Mouse (Mus musculus): ENCODE results near the gene Tmem115. TPM values are rescaled to one million over a fixed set of nuclear protein-coding genes. Genes with fewer than 3 reads are reported as not detected.

The Tmem115 gene
- polyA plus RNA-seq, 1 experiment from 2014 or later, result 44.4 TPM

- DNase-seq (ENCODE audit: low spot score) (no peak), ATAC-seq (no peak)
- Histone ChIP-seq H3K4me3 (ENCODE audit: low read depth, low read length) (no peak overlapping the region), H3K4me1 (ENCODE audit: control insufficient read depth, insufficient read depth, low read length) (peaks cover 23% of the 10 kb centered on the region), H3K36me3 (ENCODE audit: control insufficient read depth, insufficient read depth, low read length) (peaks cover 19% of the 10 kb centered on the region), H3K27me3 (replicated peaks; ENCODE audit: control insufficient read depth, insufficient read depth, low read length) (no peaks in the 10 kb centered on the region), H3K9ac (ENCODE audit: low read length) (no peak overlapping the region), H3K27ac (ENCODE audit: low read depth, low read length) (no peak overlapping the region), H3K9me3 (replicated peaks; ENCODE audit: control insufficient read depth, low read length) (no peaks in the 10 kb centered on the region), H3K4me2 (ENCODE audit: low read length) (no peak overlapping the region)
- 93% methylated on average over 12 of the region's 12 CpGs for WGBS
These were observed 11.0 kb downstream of the Tmem115 start for GRCm38 (mm10) chr9:107544729-107545128.

GRCm38 (mm10) chr9:107545199-107545598, 11.5 kb downstream of the Tmem115 start:
- ATAC-seq (no peak), DNase-seq (ENCODE audit: low spot score) (no peak)
- H3K4me2 ChIP-seq (ENCODE audit: low read length), result no peak overlapping the region
- no peaks in the 10 kb centered on the region; the same call in 1 of the 2 replicates for H3K27me3 ChIP-seq (replicated peaks; ENCODE audit: control insufficient read depth, insufficient read depth, low read length)
- no peak overlapping the region for H3K27ac ChIP-seq (ENCODE audit: low read depth, low read length)
- no peak overlapping the region for H3K4me3 ChIP-seq (ENCODE audit: low read depth, low read length)
- no peak overlapping the region for H3K9ac ChIP-seq (ENCODE audit: low read length)
- peaks cover 15% of the 10 kb centered on the region for H3K36me3 ChIP-seq (ENCODE audit: control insufficient read depth, insufficient read depth, low read length)
- peaks cover 23% of the 10 kb centered on the region for H3K4me1 ChIP-seq (ENCODE audit: control insufficient read depth, insufficient read depth, low read length)
- no peaks in the 10 kb centered on the region for H3K9me3 ChIP-seq (replicated peaks; ENCODE audit: control insufficient read depth, low read length)
- WGBS, result 86% methylated on average over 10 of the region's 10 CpGs

- WGBS, result 7% methylated on average over 3 of the region's 3 CpGs
- ATAC-seq, result no peak
These were observed 11.9 kb downstream of the Tmem115 start for GRCm38 (mm10) chr9:107545602-107546001.

DNA sequence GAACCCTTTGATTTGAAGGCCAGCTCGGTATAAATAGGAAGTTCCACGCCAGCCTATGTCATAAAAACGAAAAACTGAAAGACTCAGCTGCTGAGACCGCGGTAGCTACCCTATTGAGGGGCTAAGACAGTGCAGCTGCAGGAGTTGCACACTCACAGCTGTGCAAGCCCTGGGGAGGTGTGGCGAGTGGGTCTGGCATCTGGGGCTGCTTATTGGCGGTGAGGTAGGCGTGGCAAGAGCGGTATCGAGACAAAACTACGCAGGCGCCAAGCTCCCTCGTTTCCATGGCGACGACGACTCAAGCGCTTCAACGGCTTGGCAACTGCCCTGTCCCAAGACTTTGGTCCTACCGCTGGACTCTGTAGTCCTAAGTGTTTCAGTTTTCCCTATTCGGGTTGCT, 13.3 kb downstream of the Tmem115 start, which contains the start of gene Zmynd10:
Gene Zmynd10, plus strand, starts transcription at position 273 of the 400 bp plus-strand sequence.
- Histone ChIP-seq H3K27ac (ENCODE audit: low read depth, low read length) (peak within 1 kb of the TSS; percentile 44; the same call in 1 of the 2 replicates), H3K4me2 (ENCODE audit: low read length) (peak within 1 kb of the TSS; percentile 44), H3K4me1 (ENCODE audit: control insufficient read depth, insufficient read depth, low read length) (peaks cover 25% of the 10 kb centered on the region), H3K9ac (ENCODE audit: low read length) (peak within 1 kb of the TSS; percentile 33; the same call in 1 of the 2 replicates), H3K36me3 (ENCODE audit: control insufficient read depth, insufficient read depth, low read length) (peaks cover 12% of the 10 kb centered on the region), H3K27me3 (replicated peaks; ENCODE audit: control insufficient read depth, insufficient read depth, low read length) (peaks cover 18% of the 10 kb centered on the region), H3K4me3 (ENCODE audit: low read depth, low read length) (peak within 1 kb of the TSS; percentile 4; the same call in 1 of the 2 replicates), H3K9me3 (replicated peaks; ENCODE audit: control insufficient read depth, low read length) (no peaks in the 10 kb centered on the region)
- peak; percentile 95 for DNase-seq (ENCODE audit: low spot score)
- WGBS, result 3% methylated on average over 20 of the region's 20 CpGs
- peak; percentile 63 for ATAC-seq

More at GRCm38 (mm10) chr9:107545602-107546001, 11.9 kb downstream of the Tmem115 start:
- Histone ChIP-seq H3K9me3 (replicated peaks; ENCODE audit: control insufficient read depth, low read length) (no peaks in the 10 kb centered on the region), H3K27ac (ENCODE audit: low read depth, low read length) (no peak overlapping the region; the same call in 1 of the 2 replicates), H3K4me3 (ENCODE audit: low read depth, low read length) (no peak overlapping the region), H3K4me1 (ENCODE audit: control insufficient read depth, insufficient read depth, low read length) (peaks cover 23% of the 10 kb centered on the region), H3K4me2 (ENCODE audit: low read length) (no peak overlapping the region), H3K36me3 (ENCODE audit: control insufficient read depth, insufficient read depth, low read length) (peaks cover 12% of the 10 kb centered on the region), H3K9ac (ENCODE audit: low read length) (no peak overlapping the region), H3K27me3 (replicated peaks; ENCODE audit: control insufficient read depth, insufficient read depth, low read length) (peaks cover 4% of the 10 kb centered on the region; the same call in 1 of the 2 replicates)
- peak; percentile 73 for DNase-seq (ENCODE audit: low spot score)

GRCm38 (mm10) chr9:107547957-107548356, 14.2 kb downstream of the Tmem115 start:
- Histone ChIP-seq H3K4me3 (ENCODE audit: low read depth, low read length) (no peak overlapping the region), H3K9ac (ENCODE audit: low read length) (no peak overlapping the region), H3K4me2 (ENCODE audit: low read length) (no peak overlapping the region), H3K36me3 (ENCODE audit: control insufficient read depth, insufficient read depth, low read length) (peaks cover 12% of the 10 kb centered on the region), H3K4me1 (ENCODE audit: control insufficient read depth, insufficient read depth, low read length) (peaks cover 18% of the 10 kb centered on the region), H3K27ac (ENCODE audit: low read depth, low read length) (no peak overlapping the region), H3K27me3 (replicated peaks; ENCODE audit: control insufficient read depth, insufficient read depth, low read length) (peaks cover 28% of the 10 kb centered on the region), H3K9me3 (replicated peaks; ENCODE audit: control insufficient read depth, low read length) (no peaks in the 10 kb centered on the region)
- DNase-seq (ENCODE audit: low spot score) (no peak), ATAC-seq (no peak)
- WGBS, result 79% methylated on average over 5 of the region's 5 CpGs

DNA sequence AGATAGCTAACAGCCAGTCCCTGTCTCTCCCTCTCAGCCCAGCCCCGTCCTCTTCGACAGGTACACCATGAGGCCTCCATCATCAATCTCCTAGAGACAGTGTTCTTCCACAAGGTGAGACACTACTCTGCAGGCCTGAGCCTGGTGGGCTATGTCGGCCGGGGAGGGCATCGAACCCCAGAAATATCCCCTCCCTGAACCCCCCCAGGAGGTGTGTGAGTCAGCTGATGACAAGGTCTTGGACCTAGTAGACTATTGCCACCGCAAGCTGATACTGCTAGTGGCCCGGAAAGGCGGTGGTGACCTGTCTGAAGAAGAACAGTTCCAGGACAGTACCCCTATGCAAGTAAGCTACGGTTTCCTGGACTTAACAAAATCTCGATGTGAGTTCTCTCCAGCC, 15.1 kb downstream of the Tmem115 start:
- no peak overlapping the region for H3K4me3 ChIP-seq (ENCODE audit: low read depth, low read length)
- WGBS, result 92% methylated on average over 10 of the region's 10 CpGs
- no peaks in the 10 kb centered on the region for H3K9me3 ChIP-seq (replicated peaks; ENCODE audit: control insufficient read depth, low read length)
- H3K4me1 ChIP-seq (ENCODE audit: control insufficient read depth, insufficient read depth, low read length), result peaks cover 25% of the 10 kb centered on the region
- ATAC-seq (no peak), DNase-seq (ENCODE audit: low spot score) (no peak)
- peaks cover 30% of the 10 kb centered on the region for H3K27me3 ChIP-seq (replicated peaks; ENCODE audit: control insufficient read depth, insufficient read depth, low read length)
- H3K27ac ChIP-seq (ENCODE audit: low read depth, low read length), result no peak overlapping the region
- H3K36me3 ChIP-seq (ENCODE audit: control insufficient read depth, insufficient read depth, low read length), result peaks cover 11% of the 10 kb centered on the region
- H3K4me2 ChIP-seq (ENCODE audit: low read length), result no peak overlapping the region
- no peak overlapping the region for H3K9ac ChIP-seq (ENCODE audit: low read length)

- WGBS, result 89% methylated on average over 20 of the region's 20 CpGs
- no peak overlapping the region for H3K4me3 ChIP-seq (ENCODE audit: low read depth, low read length)
- H3K9me3 ChIP-seq (replicated peaks; ENCODE audit: control insufficient read depth, low read length), result no peaks in the 10 kb centered on the region
- no peak overlapping the region for H3K4me2 ChIP-seq (ENCODE audit: low read length)
- H3K9ac ChIP-seq (ENCODE audit: low read length), result no peak overlapping the region
- peaks cover 30% of the 10 kb centered on the region for H3K27me3 ChIP-seq (replicated peaks; ENCODE audit: control insufficient read depth, insufficient read depth, low read length)
- no peak for DNase-seq (ENCODE audit: low spot score)
- H3K27ac ChIP-seq (ENCODE audit: low read depth, low read length), result no peak overlapping the region
- peaks cover 26% of the 10 kb centered on the region for H3K4me1 ChIP-seq (ENCODE audit: control insufficient read depth, insufficient read depth, low read length)
- no peak for ATAC-seq
- H3K36me3 ChIP-seq (ENCODE audit: control insufficient read depth, insufficient read depth, low read length), result peaks cover 4% of the 10 kb centered on the region
These were observed 15.7 kb downstream of the Tmem115 start for GRCm38 (mm10) chr9:107549297-107550074.

DNA sequence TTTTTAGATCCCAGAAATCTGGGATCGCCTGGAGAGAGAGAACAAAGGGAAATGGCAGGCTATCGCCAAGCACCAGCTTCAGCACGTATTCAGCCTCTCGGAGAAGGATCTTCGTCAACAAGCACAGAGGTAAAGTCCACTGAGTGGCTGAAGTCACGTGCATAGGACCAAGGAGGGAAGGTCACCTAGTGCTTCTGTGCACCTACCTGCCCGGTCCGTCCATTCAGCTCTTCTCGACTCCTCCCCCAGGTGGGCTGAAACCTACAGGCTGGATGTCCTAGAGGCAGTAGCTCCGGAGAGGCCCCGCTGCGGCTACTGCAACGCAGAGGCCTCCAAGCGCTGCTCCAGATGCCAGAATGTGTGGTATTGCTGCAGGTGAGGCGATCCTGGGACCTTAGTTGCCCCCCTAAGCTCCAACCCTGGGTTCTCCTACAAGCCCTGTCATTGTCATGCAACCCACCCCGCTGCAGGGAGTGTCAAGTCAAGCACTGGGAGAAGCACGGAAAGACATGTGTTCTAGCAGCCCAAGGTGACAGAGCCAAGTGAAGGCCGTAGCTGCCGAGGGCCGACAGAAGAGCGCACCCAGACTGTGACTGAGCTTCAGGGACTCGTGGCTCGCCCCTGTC, 16.9 kb downstream of the Tmem115 start:
- no peak overlapping the region for H3K27ac ChIP-seq (ENCODE audit: low read depth, low read length)
- peak overlapping the region; percentile 89 for H3K4me2 ChIP-seq (ENCODE audit: low read length)
- 31% methylated on average over 23 of the region's 23 CpGs for WGBS
- H3K9me3 ChIP-seq (replicated peaks; ENCODE audit: control insufficient read depth, low read length), result no peaks in the 10 kb centered on the region
- DNase-seq (ENCODE audit: low spot score), result no peak
- H3K4me3 ChIP-seq (ENCODE audit: low read depth, low read length), result peak overlapping the region; percentile 32; the same call in 1 of the 2 replicates
- H3K36me3 ChIP-seq (ENCODE audit: control insufficient read depth, insufficient read depth, low read length), result no peaks in the 10 kb centered on the region; the same call in 1 of the 2 replicates
- ATAC-seq, result no peak
- H3K27me3 ChIP-seq (replicated peaks; ENCODE audit: control insufficient read depth, insufficient read depth, low read length), result peaks cover 30% of the 10 kb centered on the region
- peaks cover 31% of the 10 kb centered on the region for H3K4me1 ChIP-seq (ENCODE audit: control insufficient read depth, insufficient read depth, low read length)
- no peak overlapping the region for H3K9ac ChIP-seq (ENCODE audit: low read length)
